Mouse (Mus musculus) embryonic facial prominence, embryonic 14.5 days (tissue): ENCODE results near the gene Igfbp6. TPM values are rescaled to one million over a fixed set of nuclear protein-coding genes. Genes with fewer than 3 reads are reported as not detected.

Source experiments
- ATAC-seq: fragments of 200-750 bp; cut with Nextera tagmentation; 2 replicates; pipeline ENCODE4 v1.8.0; 2017; ENCODE audit warnings: low read depth, moderate number of reproducible peaks, moderate TSS enrichment
- DNase-seq: peaks from one replicate; pipeline ENCODE4 v3.0.0-alpha.2; 2015; ENCODE audit warnings: low spot score
- H3K27ac ChIP-seq: fragments of 300-500 bp; sonication (generic); replicated peaks from 2 replicates; pipeline ENCODE4 v1.5.1; 2014; ENCODE audit warnings: low read depth, mild to moderate bottlenecking, low read length, moderate library complexity
- H3K27me3 ChIP-seq: fragments of 300-500 bp; sonication (generic); replicated peaks from 2 replicates; pipeline ENCODE4 v1.6.1; 2014; ENCODE audit warnings: low read length; ENCODE audit not compliant: control insufficient read depth, insufficient read depth
- H3K36me3 ChIP-seq: fragments of 300-500 bp; sonication (generic); 2 replicates; pipeline ENCODE4 v1.6.1; 2014; ENCODE audit warnings: low read length, mixed read lengths; ENCODE audit not compliant: control insufficient read depth, insufficient read depth
- H3K4me1 ChIP-seq: fragments of 300-500 bp; sonication (generic); 2 replicates; pipeline ENCODE4 v1.6.1; 2014; ENCODE audit warnings: antibody characterized with exemption, low read length; ENCODE audit not compliant: control insufficient read depth, insufficient read depth
- H3K4me2 ChIP-seq: fragments of 300-500 bp; sonication (generic); 2 replicates; pipeline ENCODE4 v1.6.1; 2014; ENCODE audit warnings: low read depth, mild to moderate bottlenecking, low read length, moderate library complexity, mixed read lengths
- H3K4me3 ChIP-seq: fragments of 300-500 bp; sonication (generic); 2 replicates; pipeline ENCODE4 v1.5.1; 2014; ENCODE audit warnings: low read depth, mild to moderate bottlenecking, low read length
- H3K9ac ChIP-seq: fragments of 300-500 bp; sonication (generic); 2 replicates; pipeline ENCODE4 v1.6.1; 2014; ENCODE audit warnings: low read depth, mild to moderate bottlenecking, low read length, moderate library complexity, mixed read lengths
- H3K9me3 ChIP-seq: fragments of 300-500 bp; sonication (generic); 2 replicates; pipeline ENCODE4 v1.6.1; 2016; ENCODE audit warnings: low read length; ENCODE audit not compliant: control insufficient read depth
- WGBS: fragments of 180-500 bp; shearing (Covaris S2); extraction: QIAGEN DNeasy Blood & Tissue Kit; methylation state at CpG from one replicate; pipeline ENCODE4 v1.1.7; 2014; 5-methylcytosine and 5-hydroxymethylcytosine counted together
- polyA plus RNA-seq: library from polyadenylated mRNA; unstranded; fragments of >200 nt; fragmentation: Nextera tagmentation; extraction: Ambion mirVana; gene quantifications from 2 replicates; pipeline ENCODE4 v1.2.1, GENCODE M21; 2014

The Igfbp6 gene
- polyA plus RNA-seq, 1 experiment from 2014 or later = 20.1 TPM

GRCm38 (mm10) chr15:102101672-102102541 lies 42.3 kb upstream of the Igfbp6 start:
- Histone ChIP-seq H3K4me1 (peaks cover 68% of the 10 kb centered on the region), H3K27ac (peak overlapping the region; percentile 99), H3K27me3 (no peaks in the 10 kb centered on the region), H3K4me3 (peak overlapping the region; percentile 63), H3K36me3 (peaks cover 28% of the 10 kb centered on the region; the same call in 1 of the 2 replicates), H3K9ac (peak overlapping the region; percentile 74), H3K4me2 (peak overlapping the region; percentile 65), H3K9me3 (no peaks in the 10 kb centered on the region)
- peak; percentile 67 for DNase-seq
- no peak; the same call in 1 of the 2 replicates for ATAC-seq
- 23% methylated on average over 9 of the region's 11 CpGs for WGBS

DNA sequence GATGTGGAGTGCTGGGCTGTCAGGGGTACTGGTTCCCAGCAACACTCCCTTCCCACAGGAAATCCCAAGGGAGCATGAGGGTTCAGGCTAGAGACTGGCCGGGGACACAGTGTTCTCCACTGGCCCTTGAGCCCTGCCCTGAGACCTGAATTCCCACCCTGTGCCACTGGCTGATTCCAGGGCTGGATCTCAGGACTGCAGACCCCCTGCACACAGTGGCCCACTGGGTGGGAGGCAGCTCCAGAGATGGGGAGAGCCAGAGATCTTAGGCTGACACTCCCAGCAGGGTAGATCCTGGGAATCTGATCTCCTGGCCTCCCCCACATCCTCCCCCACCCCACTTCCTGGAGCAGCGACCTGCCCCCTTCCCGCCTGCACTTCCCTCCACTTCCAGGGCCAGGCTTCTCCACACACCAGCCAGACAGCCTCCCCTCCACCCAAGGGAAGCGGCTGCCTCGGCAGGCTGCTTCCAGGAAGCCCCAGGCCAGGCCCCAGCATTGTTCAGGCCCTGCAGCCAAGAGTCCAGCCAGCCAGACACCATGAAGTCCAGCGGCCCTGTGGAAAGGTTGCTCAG lies 41.5 kb upstream of the Igfbp6 start:
- no peak for ATAC-seq
- Histone ChIP-seq H3K4me2 (peak overlapping the region; percentile 65), H3K27ac (peak overlapping the region; percentile 99), H3K9me3 (no peaks in the 10 kb centered on the region), H3K9ac (peak overlapping the region; percentile 74), H3K4me3 (peak overlapping the region; percentile 63), H3K27me3 (no peaks in the 10 kb centered on the region), H3K4me1 (peaks cover 64% of the 10 kb centered on the region), H3K36me3 (peaks cover 30% of the 10 kb centered on the region)
- peak; percentile 69 for DNase-seq
- 13% methylated on average over 3 of the region's 6 CpGs for WGBS

- H3K4me1 ChIP-seq = peaks cover 56% of the 10 kb centered on the region
- peak overlapping the region; percentile 63 for H3K4me3 ChIP-seq
- no peaks in the 10 kb centered on the region for H3K9me3 ChIP-seq
- 6% methylated on average over 14 of the region's 14 CpGs for WGBS
- peak overlapping the region; percentile 99 for H3K27ac ChIP-seq
- no peak; the same call in 1 of the 2 replicates for ATAC-seq
- H3K27me3 ChIP-seq = no peaks in the 10 kb centered on the region
- peak; percentile 70 for DNase-seq
- peaks cover 38% of the 10 kb centered on the region for H3K36me3 ChIP-seq
- peak overlapping the region; percentile 74 for H3K9ac ChIP-seq
- peak overlapping the region; percentile 65 for H3K4me2 ChIP-seq
These were observed 40.7 kb upstream of the Igfbp6 start for GRCm38 (mm10) chr15:102103371-102103946.

DNA sequence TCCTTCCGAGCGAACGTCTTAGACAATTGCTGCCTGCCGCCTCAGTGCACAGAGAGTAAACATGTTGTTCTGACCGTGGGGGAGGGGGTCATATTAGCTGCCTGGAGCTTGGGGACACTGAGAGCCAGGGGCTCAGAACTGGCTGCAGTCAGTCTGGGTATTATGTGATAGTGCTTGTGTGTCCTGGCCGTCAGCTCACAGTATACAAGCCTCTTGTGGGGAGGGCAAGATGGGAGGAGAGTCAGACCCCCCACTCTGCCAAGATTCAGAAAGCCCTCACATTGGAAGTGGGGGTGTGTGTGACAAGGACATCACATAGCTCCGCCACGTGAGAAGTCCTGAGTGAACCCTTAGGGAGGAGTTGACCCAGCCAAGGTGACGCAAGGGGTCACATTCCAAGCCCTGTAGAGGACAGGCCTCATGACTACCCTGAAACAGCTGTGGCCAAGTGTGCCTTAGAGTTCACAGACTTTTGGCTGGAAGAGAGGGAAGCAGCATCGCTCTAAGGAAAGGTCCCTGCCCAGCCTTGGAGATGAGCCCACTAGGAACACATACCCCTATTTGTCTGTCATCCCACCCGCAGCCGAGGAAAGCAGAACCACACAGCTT lies 40.1 kb upstream of the Igfbp6 start:
- Histone ChIP-seq H3K4me3 (peak overlapping the region; percentile 63), H3K9ac (peak overlapping the region; percentile 74), H3K4me2 (peak overlapping the region; percentile 65), H3K27me3 (no peaks in the 10 kb centered on the region), H3K27ac (peak overlapping the region; percentile 99), H3K9me3 (no peaks in the 10 kb centered on the region), H3K36me3 (peaks cover 44% of the 10 kb centered on the region), H3K4me1 (peaks cover 56% of the 10 kb centered on the region)
- 27% methylated on average over 12 of the region's 12 CpGs for WGBS
- ATAC-seq (no peak; the same call in 1 of the 2 replicates), DNase-seq (peak; percentile 44)

DNA sequence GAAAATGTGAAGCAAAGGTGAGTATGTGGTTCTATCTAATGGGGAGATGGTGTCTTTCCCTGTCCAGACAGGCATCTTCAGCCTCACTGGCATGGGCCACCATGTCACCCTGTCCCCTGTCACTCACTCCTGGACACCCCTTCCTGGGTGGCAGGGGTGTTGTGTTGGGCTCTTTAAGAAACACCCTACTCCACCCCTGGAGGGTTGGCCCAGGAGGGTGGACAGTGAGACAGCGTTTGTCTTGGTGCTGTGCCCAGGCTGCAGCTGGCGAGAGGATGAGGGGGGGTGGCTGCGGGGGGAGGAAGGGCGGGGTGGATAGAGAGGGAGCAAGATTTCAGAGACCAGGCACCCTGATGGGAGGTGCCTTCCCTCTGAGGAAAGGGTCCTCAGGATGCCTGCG lies 38.8 kb upstream of the Igfbp6 start:
- Histone ChIP-seq H3K4me2 (peak overlapping the region; percentile 65), H3K4me1 (peaks cover 49% of the 10 kb centered on the region), H3K9me3 (no peaks in the 10 kb centered on the region), H3K9ac (no peak overlapping the region; the same call in 1 of the 2 replicates), H3K27ac (peak overlapping the region; percentile 99), H3K4me3 (no peak overlapping the region), H3K27me3 (no peaks in the 10 kb centered on the region), H3K36me3 (peaks cover 56% of the 10 kb centered on the region)
- ATAC-seq (no peak), DNase-seq (peak; percentile 66)
- 26% methylated on average over 4 of the region's 5 CpGs for WGBS

DNA sequence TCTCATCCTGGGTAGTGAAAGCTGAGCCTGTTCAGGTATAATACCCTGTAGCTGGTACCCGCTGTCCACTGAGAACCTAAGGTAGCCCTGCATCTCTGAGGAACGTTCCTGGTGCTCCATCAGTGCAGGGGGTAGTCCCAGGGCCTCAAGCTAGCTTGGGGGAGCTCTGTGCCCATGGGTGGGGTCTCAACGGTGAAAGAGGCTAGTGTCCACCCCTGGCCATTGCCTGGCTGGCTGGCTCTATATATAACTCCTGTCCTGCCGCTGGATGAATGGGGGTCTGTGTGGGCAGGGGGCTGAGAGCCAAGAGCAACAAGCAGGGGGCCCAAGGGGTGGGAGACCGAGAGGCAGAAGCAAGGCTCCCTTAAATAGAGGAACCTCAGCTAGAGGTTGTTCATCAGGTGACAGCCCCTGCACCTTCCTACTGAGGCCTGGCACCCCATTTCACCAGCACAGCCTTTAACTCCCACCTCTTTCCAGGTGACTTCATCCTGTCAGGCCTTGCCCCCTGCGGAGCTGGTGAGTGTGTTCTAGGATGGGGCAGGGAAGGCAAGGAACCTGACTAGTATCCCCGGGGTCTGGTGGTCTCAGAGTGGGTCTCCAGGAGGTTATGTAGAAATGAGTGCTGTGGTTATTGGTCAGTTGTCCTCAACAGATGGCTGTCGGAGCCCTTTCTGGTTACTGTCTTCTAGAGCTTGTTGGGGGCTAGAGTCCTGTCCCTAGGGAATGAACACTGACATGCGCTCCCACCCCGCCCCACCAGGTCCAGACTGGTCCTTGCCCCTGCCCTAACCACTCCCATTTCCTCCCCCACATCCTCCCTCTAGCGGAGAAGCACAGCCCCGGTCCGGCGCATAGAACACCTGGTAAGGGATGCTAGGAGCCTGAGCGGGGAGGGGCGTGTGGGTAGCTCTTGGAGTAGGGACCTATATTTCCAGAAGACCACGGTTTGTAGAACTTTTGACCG lies 38.1 kb upstream of the Igfbp6 start:
- ATAC-seq = no peak
- Histone ChIP-seq H3K36me3 (peaks cover 63% of the 10 kb centered on the region), H3K9me3 (no peaks in the 10 kb centered on the region), H3K4me3 (peak overlapping the region; percentile 15), H3K9ac (peak overlapping the region; percentile 2), H3K27me3 (no peaks in the 10 kb centered on the region), H3K4me2 (peak overlapping the region; percentile 65), H3K4me1 (peaks cover 49% of the 10 kb centered on the region), H3K27ac (peak overlapping the region; percentile 99)
- DNase-seq = peak; percentile 56
- 28% methylated on average over 18 of the region's 18 CpGs for WGBS

DNA sequence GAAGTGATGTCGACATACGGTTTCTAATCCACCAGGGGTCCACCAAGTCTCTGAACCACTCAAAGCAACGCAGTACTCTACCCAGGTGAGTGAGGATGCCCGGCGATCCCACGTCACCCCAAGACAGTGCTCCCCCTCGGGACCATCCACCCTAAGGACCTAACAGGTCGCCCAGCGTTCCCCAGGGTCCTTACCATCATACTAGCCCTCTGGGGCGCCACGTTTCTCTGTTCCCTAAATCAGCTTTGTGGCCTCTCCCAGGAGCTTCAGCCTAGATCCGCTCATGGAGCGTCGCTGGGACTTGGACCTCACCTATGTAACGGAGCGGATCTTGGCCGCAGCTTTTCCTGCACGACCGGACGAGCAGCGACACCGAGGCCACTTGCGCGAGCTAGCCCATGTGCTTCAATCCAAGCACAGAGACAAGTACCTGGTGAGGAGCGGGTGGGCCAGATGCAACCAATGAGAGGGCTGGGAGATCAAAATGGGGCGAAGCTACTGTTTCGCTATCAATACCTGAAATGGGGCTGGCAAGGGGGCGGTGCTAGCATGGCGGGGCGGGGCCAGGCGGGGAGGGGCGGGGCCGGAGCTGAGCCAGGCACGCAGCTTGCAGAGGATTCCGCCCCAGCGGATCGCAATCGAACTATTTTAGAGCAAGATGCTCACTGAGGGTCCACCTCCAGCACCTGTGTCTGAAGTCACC lies 37.3 kb upstream of the Igfbp6 start:
- ATAC-seq (no peak), DNase-seq (no peak)
- Histone ChIP-seq H3K4me2 (peak overlapping the region; percentile 65), H3K27me3 (no peaks in the 10 kb centered on the region), H3K27ac (no peak overlapping the region), H3K4me1 (peaks cover 40% of the 10 kb centered on the region), H3K36me3 (peaks cover 72% of the 10 kb centered on the region), H3K9me3 (no peaks in the 10 kb centered on the region), H3K9ac (no peak overlapping the region), H3K4me3 (peak overlapping the region; percentile 15)
- 25% methylated on average over 32 of the region's 38 CpGs for WGBS
